Mouse (Mus musculus) neural tube, embryonic 13.5 days (tissue): ENCODE measurements around the gene Mrtfa. TPM values are rescaled to one million over a fixed set of nuclear protein-coding genes. Genes with fewer than 3 reads are reported as not detected.
A peak's percentile ranks its signal among the peaks of the same experiment; 100 is the strongest.

ENCODE experiments used
- ATAC-seq: fragments of 200-750 bp; cut with Nextera tagmentation; 2 replicates; pipeline ENCODE4 v1.8.0; 2017; ENCODE audit warnings: low read depth, mild to moderate bottlenecking, moderate TSS enrichment, moderate library complexity
- H3K27ac ChIP-seq: fragments of 300-500 bp; sonication (generic); replicated peaks from 2 replicates; pipeline ENCODE4 v1.5.1; 2015; ENCODE audit warnings: moderate library complexity, mild to moderate bottlenecking, inconsistent platforms
- H3K27me3 ChIP-seq: fragments of 300-500 bp; sonication (generic); 2 replicates; pipeline ENCODE4 v1.6.1; 2015; ENCODE audit warnings: mild to moderate bottlenecking, inconsistent platforms
- H3K36me3 ChIP-seq: fragments of 300-500 bp; sonication (generic); 2 replicates; pipeline ENCODE4 v1.6.1; 2015; ENCODE audit warnings: mild to moderate bottlenecking, inconsistent platforms
- H3K4me1 ChIP-seq: fragments of 300-500 bp; sonication (generic); replicated peaks from 2 replicates; pipeline ENCODE4 v1.6.1; 2015; ENCODE audit warnings: inconsistent platforms
- H3K4me2 ChIP-seq: fragments of 300-500 bp; sonication (generic); 2 replicates; pipeline ENCODE4 v1.6.1; 2015; ENCODE audit warnings: inconsistent platforms, mild to moderate bottlenecking, moderate library complexity
- H3K4me3 ChIP-seq: fragments of 300-500 bp; sonication (generic); 2 replicates; pipeline ENCODE4 v1.5.1; 2015; ENCODE audit warnings: mild to moderate bottlenecking, inconsistent platforms
- H3K9ac ChIP-seq: fragments of 300-500 bp; sonication (generic); 2 replicates; pipeline ENCODE4 v1.6.1; 2015; ENCODE audit warnings: moderate library complexity, mild to moderate bottlenecking, inconsistent platforms
- H3K9me3 ChIP-seq: fragments of 300-500 bp; sonication (generic); 2 replicates; pipeline ENCODE4 v1.6.1; 2016; ENCODE audit warnings: inconsistent platforms
- WGBS: fragments of 180-500 bp; shearing (Covaris S2); methylation state at CpG from one replicate; pipeline ENCODE4 v1.1.7; 2015; 5-methylcytosine and 5-hydroxymethylcytosine counted together
- polyA plus RNA-seq: library from polyadenylated mRNA; unstranded; fragments of >200 nt; fragmentation: Nextera tagmentation; extraction: Ambion mirVana; gene quantifications from 2 replicates; pipeline ENCODE4 v1.2.1, GENCODE M21; 2015

The Mrtfa gene
- polyA plus RNA-seq, 1 experiment from 2014 or later, result 27.1 TPM

GRCm38 (mm10) chr15:81030891-81031425, 159.6 kb downstream of the Mrtfa start:
- no peaks in the 10 kb centered on the region for H3K36me3 ChIP-seq
- H3K4me2 ChIP-seq, result no peak overlapping the region
- H3K27me3 ChIP-seq, result no peaks in the 10 kb centered on the region
- no peak overlapping the region for H3K9ac ChIP-seq
- WGBS, result 65% methylated on average over 10 of the region's 10 CpGs
- H3K4me1 ChIP-seq, result peaks cover 42% of the 10 kb centered on the region
- H3K9me3 ChIP-seq, result no peaks in the 10 kb centered on the region
- no peak for ATAC-seq
- no peak overlapping the region for H3K27ac ChIP-seq
- no peak overlapping the region for H3K4me3 ChIP-seq

GRCm38 (mm10) chr15:81027378-81028173, 163.0 kb downstream of the Mrtfa start:
- no peaks in the 10 kb centered on the region for H3K36me3 ChIP-seq
- no peak overlapping the region for H3K4me3 ChIP-seq
- H3K27ac ChIP-seq, result no peak overlapping the region
- H3K9ac ChIP-seq, result no peak overlapping the region
- H3K4me2 ChIP-seq, result no peak overlapping the region
- peak; percentile 71 for ATAC-seq
- no peaks in the 10 kb centered on the region for H3K9me3 ChIP-seq
- no peaks in the 10 kb centered on the region for H3K27me3 ChIP-seq
- H3K4me1 ChIP-seq, result peaks cover 20% of the 10 kb centered on the region
- WGBS, result 46% methylated on average over 8 of the region's 8 CpGs

DNA sequence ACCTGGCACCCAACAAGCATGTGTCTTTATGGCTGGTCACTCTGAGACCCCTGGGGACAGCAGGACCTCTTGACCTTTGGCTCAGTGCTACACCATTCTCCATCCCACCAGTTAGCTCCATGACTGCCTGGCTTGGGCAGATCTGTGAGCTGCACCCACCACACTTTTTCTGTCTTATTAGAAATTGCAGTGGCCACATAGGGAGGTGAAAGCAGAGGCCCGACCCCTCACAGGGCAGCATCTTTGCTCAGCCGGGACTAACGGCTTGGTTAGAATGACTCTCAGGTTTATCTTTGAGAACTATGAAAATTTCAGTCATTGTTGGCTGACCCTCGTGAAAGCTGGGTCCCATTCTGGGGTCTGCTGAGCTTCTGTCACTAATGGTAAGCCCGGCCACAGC, 163.7 kb downstream of the Mrtfa start:
- 82% methylated on average over 5 of the region's 5 CpGs for WGBS
- no peak overlapping the region for H3K4me3 ChIP-seq
- ATAC-seq, result no peak

GRCm38 (mm10) chr15:81023842-81024241, 166.7 kb downstream of the Mrtfa start:
- ATAC-seq, result no peak
- H3K36me3 ChIP-seq, result peaks cover 36% of the 10 kb centered on the region
- WGBS, result 87% methylated on average over 9 of the region's 9 CpGs
- no peak overlapping the region for H3K4me2 ChIP-seq
- no peaks in the 10 kb centered on the region for H3K9me3 ChIP-seq
- peaks cover 13% of the 10 kb centered on the region for H3K4me1 ChIP-seq
- H3K4me3 ChIP-seq, result no peak overlapping the region
- no peaks in the 10 kb centered on the region for H3K27me3 ChIP-seq
- H3K27ac ChIP-seq, result no peak overlapping the region
- H3K9ac ChIP-seq, result 0 out of 2 replicates have a peak overlapping the region, but pooled peaks have one; percentile 8

More for the DNA sequence above, 163.7 kb downstream of the Mrtfa start:
- H3K4me1 ChIP-seq, result peaks cover 20% of the 10 kb centered on the region
- H3K36me3 ChIP-seq, result 0 out of 2 replicates have a peak, but pooled peaks cover 5% of the 10 kb centered on the region
- no peaks in the 10 kb centered on the region for H3K27me3 ChIP-seq
- no peaks in the 10 kb centered on the region for H3K9me3 ChIP-seq
- H3K9ac ChIP-seq, result no peak overlapping the region
- H3K4me2 ChIP-seq, result no peak overlapping the region
- H3K27ac ChIP-seq, result no peak overlapping the region

DNA sequence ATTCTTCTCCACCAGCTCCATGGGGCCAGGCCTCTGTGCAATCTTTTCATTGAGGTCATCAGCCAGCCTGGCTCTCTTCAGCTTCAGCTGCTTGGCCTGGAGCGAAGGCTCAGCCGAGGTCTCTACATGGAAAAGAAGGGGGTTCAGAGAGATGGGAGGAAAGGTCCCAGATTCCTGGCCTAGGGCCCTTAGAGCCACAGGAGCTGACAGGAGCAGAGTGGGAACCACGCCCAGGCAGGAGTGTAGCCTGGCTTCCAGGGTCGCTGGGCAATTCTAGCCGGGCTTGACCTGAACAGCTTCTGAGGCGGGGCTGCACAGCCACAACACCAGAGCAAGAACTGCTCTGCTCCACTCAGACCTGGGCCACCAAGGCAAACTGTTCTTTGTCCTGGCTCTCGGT, 168.1 kb downstream of the Mrtfa start:
- H3K4me3 ChIP-seq, result no peak overlapping the region
- 94% methylated on average over 7 of the region's 7 CpGs for whole genome bisulfite sequencing
- ATAC-seq, result no peak
- H3K9me3 ChIP-seq, result no peaks in the 10 kb centered on the region
- no peak overlapping the region for H3K9ac ChIP-seq
- H3K27ac ChIP-seq, result no peak overlapping the region
- H3K36me3 ChIP-seq, result peaks cover 50% of the 10 kb centered on the region
- no peaks in the 10 kb centered on the region for H3K27me3 ChIP-seq
- no peak overlapping the region for H3K4me2 ChIP-seq
- peaks cover 6% of the 10 kb centered on the region; the same call in 1 of the 2 replicates for H3K4me1 ChIP-seq

- no peak overlapping the region for H3K27ac ChIP-seq
- no peak for ATAC-seq
- H3K9ac ChIP-seq, result no peak overlapping the region
- no peaks in the 10 kb centered on the region for H3K9me3 ChIP-seq
- WGBS, result 89% methylated on average over 6 of the region's 6 CpGs
- H3K27me3 ChIP-seq, result no peaks in the 10 kb centered on the region
- H3K4me1 ChIP-seq, result 0 out of 2 replicates have a peak, but pooled peaks cover 3% of the 10 kb centered on the region
- no peak overlapping the region for H3K4me2 ChIP-seq
- no peak overlapping the region for H3K4me3 ChIP-seq
- H3K36me3 ChIP-seq, result peaks cover 60% of the 10 kb centered on the region
These were observed 169.2 kb downstream of the Mrtfa start for GRCm38 (mm10) chr15:81021377-81021776.

- H3K9me3 ChIP-seq, result no peaks in the 10 kb centered on the region
- H3K27me3 ChIP-seq, result no peaks in the 10 kb centered on the region
- WGBS, result 94% methylated on average over 7 of the region's 7 CpGs
- H3K9ac ChIP-seq, result no peak overlapping the region
- no peak for ATAC-seq
- H3K27ac ChIP-seq, result no peak overlapping the region
- H3K4me2 ChIP-seq, result no peak overlapping the region
- no peak overlapping the region for H3K4me3 ChIP-seq
- H3K4me1 ChIP-seq, result no peaks in the 10 kb centered on the region
- peaks cover 97% of the 10 kb centered on the region for H3K36me3 ChIP-seq
These were observed 173.2 kb downstream of the Mrtfa start for GRCm38 (mm10) chr15:81017308-81017707.

- 92% methylated on average over 10 of the region's 10 CpGs for WGBS
- no peak for ATAC-seq
- no peak overlapping the region for H3K9ac ChIP-seq
- H3K4me2 ChIP-seq, result no peak overlapping the region
- H3K9me3 ChIP-seq, result no peaks in the 10 kb centered on the region
- H3K4me3 ChIP-seq, result no peak overlapping the region
- H3K36me3 ChIP-seq, result peaks cover 97% of the 10 kb centered on the region
- no peaks in the 10 kb centered on the region for H3K4me1 ChIP-seq
- H3K27me3 ChIP-seq, result no peaks in the 10 kb centered on the region
- no peak overlapping the region for H3K27ac ChIP-seq
These were observed 174.1 kb downstream of the Mrtfa start for GRCm38 (mm10) chr15:81016488-81016887.

GRCm38 (mm10) chr15:81015068-81015744, 175.4 kb downstream of the Mrtfa start:
- H3K36me3 ChIP-seq, result peaks cover 97% of the 10 kb centered on the region
- H3K27ac ChIP-seq, result no peak overlapping the region
- no peak overlapping the region for H3K9ac ChIP-seq
- H3K4me2 ChIP-seq, result no peak overlapping the region
- H3K9me3 ChIP-seq, result no peaks in the 10 kb centered on the region
- no peak overlapping the region for H3K4me3 ChIP-seq
- 89% methylated on average over 5 of the region's 5 CpGs for WGBS
- no peak for ATAC-seq
- no peaks in the 10 kb centered on the region for H3K27me3 ChIP-seq
- H3K4me1 ChIP-seq, result no peaks in the 10 kb centered on the region

- no peaks in the 10 kb centered on the region for H3K9me3 ChIP-seq
- 84% methylated on average over 7 of the region's 7 CpGs for WGBS
- no peak overlapping the region for H3K9ac ChIP-seq
- peaks cover 97% of the 10 kb centered on the region for H3K36me3 ChIP-seq
- ATAC-seq, result no peak
- no peaks in the 10 kb centered on the region for H3K27me3 ChIP-seq
- H3K4me2 ChIP-seq, result no peak overlapping the region
- H3K27ac ChIP-seq, result no peak overlapping the region
- no peaks in the 10 kb centered on the region for H3K4me1 ChIP-seq
- no peak overlapping the region for H3K4me3 ChIP-seq
These were observed 177.4 kb downstream of the Mrtfa start for GRCm38 (mm10) chr15:81013186-81013585.

- H3K4me1 ChIP-seq, result no peaks in the 10 kb centered on the region
- H3K27ac ChIP-seq, result no peak overlapping the region
- H3K4me3 ChIP-seq, result no peak overlapping the region
- ATAC-seq, result no peak
- 96% methylated on average over 4 of the region's 4 CpGs for WGBS
- no peaks in the 10 kb centered on the region for H3K27me3 ChIP-seq
- H3K9ac ChIP-seq, result no peak overlapping the region
- H3K9me3 ChIP-seq, result no peaks in the 10 kb centered on the region
- peaks cover 97% of the 10 kb centered on the region for H3K36me3 ChIP-seq
- no peak overlapping the region for H3K4me2 ChIP-seq
These were observed 178.2 kb downstream of the Mrtfa start for GRCm38 (mm10) chr15:81012359-81012758.

DNA sequence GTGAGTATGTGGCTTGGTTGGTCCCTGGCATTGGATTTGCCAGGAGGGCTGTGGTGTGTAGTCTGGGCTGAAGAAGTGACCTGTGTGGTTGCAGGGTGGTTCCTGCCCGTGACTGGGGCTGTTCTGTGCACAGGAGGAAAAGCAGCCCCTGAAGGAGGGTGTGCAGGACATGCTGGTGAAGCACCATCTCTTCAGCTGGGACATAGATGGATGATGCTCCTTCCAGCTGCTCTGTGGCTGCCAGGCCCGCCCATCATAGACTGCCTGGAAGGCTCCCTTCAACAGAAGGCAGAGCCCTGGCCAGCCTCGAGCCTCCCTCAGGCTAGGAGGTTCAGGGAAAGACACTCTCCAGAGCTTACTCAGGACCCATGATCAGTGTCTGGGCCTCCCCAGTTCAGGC, 179.0 kb downstream of the Mrtfa start:
- Histone ChIP-seq H3K27ac (no peak overlapping the region), H3K4me2 (no peak overlapping the region), H3K36me3 (peaks cover 97% of the 10 kb centered on the region), H3K4me1 (no peaks in the 10 kb centered on the region), H3K9me3 (no peaks in the 10 kb centered on the region), H3K4me3 (no peak overlapping the region), H3K27me3 (no peaks in the 10 kb centered on the region), H3K9ac (no peak overlapping the region)
- ATAC-seq, result no peak
- WGBS, result 74% methylated on average over 3 of the region's 3 CpGs
